Mouse (Mus musculus): Measurements from ENCODE around the gene Ptpn3.
A peak's percentile ranks its signal among the peaks of the same experiment; 100 is the strongest.
"Not testable (repeated sequence)": the region's sequence is repeated elsewhere in the genome, so short reads cannot be mapped to it uniquely, and the experiment has no call there.

Gene Ptpn3

GRCm38 (mm10) chr4:57298181-57298580, 3.5 kb downstream of the Ptpn3 start:
- DNase-seq = no peak

GRCm38 (mm10) chr4:57294971-57295656, 6.5 kb downstream of the Ptpn3 start:
- peak; percentile 90 for DNase-seq

DNA sequence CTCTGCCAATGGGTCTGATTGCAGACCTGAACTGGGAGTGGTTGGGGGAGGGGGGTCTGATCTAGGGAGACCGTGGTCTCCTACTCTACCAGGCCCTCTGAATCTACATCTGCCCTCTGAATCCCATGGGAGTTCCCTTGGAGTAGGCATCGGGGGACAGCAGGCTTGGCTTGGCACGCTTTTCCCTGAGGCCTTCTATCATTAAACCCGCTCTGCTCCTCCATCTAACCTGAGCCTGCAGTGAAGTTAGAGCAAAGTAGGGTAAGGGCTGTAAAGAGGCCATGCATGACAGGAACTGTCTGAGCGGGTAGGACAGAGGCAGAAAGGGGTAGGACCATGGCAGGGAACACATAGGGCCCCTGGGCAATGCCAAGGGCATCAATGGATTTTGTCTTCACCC, 9.0 kb downstream of the Ptpn3 start:
- no peak for DNase-seq

DNA sequence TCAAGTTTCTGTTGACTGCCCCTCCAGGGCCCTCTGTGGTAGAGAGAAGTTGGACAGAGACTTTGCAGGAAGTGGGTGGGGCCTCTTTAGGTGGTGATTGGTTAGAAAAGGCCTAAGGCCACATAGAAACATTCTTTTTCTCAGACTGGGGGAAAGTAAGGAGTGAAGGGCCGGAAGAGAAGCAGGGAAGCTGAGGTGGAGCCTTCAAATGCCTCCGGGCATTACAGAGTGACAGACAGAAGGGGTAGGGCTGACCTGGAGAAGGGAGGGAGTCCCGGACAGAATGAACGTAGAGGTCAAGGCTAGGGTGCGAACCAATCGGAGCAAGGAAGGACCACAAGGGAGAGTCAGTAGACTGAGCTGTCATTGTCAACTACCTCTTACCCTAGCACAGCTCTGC, 11.6 kb downstream of the Ptpn3 start:
- no peak for DNase-seq

DNA sequence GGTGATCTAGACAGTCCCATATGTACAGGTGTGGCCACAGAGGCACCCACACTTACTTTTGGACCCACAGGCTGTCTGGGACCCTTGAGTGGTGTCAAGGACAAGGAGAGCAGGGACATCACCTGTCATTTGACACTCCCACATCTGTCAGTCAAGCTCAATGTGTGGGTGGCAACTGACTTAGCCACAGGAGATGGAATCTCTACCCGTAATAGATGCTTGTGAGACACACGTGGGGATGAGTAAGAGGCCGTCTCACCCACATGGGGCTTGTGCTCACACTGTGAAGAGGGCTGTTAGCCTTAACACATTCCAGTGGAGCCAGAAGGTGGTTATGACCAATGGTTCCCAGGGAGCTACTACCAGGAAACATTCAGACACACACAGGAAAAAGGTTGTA, 13.8 kb downstream of the Ptpn3 start:
- no peak for DNase-seq

DNA sequence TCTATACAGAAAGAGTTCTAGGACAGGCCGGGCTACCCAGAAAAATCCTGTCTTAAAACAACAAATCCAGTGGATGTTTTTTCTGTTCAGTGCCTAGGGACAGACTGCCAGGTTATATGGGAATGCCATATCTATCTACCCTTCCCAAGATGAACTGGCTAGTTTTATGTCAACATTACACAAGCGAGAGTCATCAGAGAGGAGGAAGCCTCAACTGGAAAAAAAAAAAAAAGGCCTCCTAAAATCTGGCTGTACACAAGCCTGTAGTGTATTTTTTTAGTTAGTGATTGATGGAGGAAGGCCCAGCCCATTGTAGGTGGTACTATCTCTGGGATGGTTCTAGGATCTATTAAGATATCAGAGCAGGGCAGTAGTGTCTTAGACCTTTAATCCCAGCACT, 16.4 kb downstream of the Ptpn3 start:
- no peak for DNase-seq

DNA sequence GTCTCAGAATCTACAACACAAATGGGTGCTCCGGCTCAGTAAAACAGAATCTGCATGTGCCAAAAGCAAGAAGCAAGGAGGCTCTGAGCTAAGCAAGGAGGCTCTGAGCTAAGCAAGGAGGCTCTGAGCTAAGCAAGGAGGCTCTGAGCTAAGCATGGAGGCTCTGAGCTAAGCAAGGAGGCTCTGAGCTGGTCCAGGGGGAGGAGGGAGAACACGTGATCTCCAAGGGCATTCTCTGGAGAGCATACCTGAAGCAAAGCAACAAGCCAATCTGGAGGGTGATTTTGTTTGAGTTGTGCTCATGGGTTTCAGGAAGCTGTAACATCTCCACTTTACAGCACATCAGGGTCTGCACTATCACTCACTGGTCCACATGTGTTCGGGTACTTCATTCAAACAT, 18.4 kb downstream of the Ptpn3 start:
- peak; percentile 37 for DNase-seq

- DNase-seq = peak; percentile 11
Measured at GRCm38 (mm10) chr4:57282630-57283029, 19.0 kb downstream of the Ptpn3 start.

GRCm38 (mm10) chr4:57282179-57282578, 19.5 kb downstream of the Ptpn3 start:
- peak; percentile 24 for DNase-seq

- DNase-seq = peak; percentile 56
Measured at GRCm38 (mm10) chr4:57280888-57281287, 20.7 kb downstream of the Ptpn3 start.

DNA sequence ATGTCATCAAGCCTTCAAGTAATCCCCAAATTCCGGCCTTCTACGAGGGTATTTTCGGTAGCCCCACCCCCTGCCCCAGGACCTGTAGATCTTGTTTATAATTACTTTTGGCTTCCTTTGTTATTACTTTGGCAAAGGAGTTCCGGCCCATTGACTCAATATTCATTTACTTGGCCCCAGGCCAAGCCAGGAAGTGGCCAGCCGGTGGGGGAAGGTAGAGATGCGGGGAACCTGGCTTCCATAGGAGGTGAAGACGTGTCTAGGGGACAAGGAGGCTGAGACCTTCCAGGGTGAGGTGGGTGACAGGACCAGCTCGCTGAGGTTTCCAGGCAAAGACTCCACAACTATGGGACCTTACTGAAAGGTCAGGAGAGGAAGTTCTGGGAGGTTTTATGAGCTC, 22.4 kb downstream of the Ptpn3 start:
- DNase-seq = peak; percentile 53

GRCm38 (mm10) chr4:57278812-57279211, 22.8 kb downstream of the Ptpn3 start:
- DNase-seq = no peak

- no peak for DNase-seq
Measured at GRCm38 (mm10) chr4:57277671-57278070, 24.0 kb downstream of the Ptpn3 start.

DNA sequence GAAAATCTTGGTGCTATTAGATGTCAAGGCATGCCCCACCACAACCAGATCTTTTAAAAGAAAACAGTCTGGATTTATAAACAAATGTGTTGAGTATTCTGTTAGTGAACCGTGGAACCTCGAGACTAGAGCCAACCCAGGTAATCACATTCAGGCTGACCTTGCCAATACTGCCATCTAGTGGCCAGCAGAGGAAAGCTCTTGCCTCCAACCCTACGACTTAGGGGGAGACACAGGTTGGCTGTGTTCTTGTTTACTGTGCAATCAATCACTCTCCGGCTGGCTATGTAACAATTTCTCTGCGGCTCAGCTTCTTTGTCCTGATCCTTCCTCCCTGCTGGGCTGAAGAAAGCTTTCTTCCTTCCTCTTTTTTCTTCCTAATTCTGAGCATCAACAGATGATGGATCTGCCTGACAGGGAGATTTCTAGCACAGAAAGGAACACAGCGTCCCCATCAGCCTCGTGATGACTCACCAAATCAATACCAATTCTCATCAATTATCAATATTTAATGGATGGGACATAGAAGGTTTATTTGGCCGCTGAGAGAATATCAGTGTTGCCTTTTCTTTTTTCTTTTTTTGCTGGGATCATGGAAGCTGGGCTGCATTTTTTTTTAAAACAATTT, 26.4 kb downstream of the Ptpn3 start:
- DNase-seq = peak; percentile 76

DNA sequence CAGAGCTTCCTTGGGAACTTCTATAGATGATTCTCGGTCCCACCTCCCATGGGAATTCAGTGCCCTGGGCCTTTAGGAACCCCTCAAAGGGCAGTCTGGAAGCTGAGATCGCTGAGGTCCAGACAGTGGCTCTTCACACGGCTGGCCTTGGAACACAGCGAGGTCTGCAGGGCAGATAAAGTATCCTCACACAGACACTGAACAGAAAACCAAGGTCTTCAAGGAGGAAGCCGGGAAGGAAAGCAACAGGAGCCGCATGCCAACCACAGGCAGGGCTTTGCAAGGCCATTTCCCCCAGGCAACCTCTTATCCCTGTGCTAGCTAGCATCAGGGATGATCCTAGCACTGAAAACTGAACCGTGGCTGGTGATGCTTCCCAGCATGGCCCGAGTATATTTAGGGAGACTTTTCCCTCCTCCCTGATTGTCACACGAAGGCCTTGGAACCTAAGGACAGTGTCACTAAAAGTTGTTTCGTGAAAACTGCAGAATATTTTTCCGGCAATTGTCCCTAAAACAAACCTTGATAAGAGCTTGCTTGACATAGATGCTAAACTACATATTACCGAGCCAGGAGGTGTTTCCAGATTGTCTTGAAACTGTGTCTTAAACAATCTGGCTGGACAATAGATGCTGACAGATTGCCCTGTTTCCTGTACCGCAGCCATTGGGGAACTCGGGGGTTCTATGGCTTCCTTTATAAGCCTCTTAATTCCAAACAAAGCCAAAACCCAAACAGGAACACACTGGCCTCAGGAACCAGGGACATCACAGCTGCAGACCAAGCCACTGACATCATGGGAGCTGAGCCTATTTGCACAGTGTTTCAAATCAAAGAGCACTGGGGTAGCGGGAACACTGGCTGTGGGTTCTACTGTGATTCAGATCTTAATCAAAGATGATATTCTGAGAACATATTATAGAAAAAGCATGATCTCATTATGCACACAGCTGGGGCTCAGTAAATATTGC, 27.8 kb downstream of the Ptpn3 start:
- DNase-seq = no peak

- DNase-seq = no peak
Measured at GRCm38 (mm10) chr4:57270991-57271390, 30.6 kb downstream of the Ptpn3 start.

DNA sequence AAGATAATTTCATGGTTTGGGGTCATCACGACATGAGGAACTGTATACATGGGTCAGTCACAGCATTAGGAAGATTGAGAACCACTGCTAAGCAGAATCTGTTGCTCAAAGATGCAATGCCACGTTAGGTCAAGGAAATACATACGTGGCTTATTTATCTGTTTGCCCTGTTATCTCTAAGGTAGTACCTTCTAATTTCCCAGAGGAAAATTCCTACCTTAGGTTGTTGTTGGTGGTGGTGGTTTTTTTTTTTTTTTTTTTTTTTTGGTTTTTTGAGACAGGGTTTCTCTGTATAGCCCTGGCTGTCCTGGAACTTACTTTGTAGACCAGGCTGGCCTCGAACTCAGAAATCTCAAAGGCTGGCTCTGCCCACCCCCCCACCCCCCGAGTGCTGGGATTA, 31.1 kb downstream of the Ptpn3 start:
- not testable (repeated sequence) for DNase-seq

- DNase-seq = no peak
Measured at GRCm38 (mm10) chr4:57269344-57269743, 32.3 kb downstream of the Ptpn3 start.

DNA sequence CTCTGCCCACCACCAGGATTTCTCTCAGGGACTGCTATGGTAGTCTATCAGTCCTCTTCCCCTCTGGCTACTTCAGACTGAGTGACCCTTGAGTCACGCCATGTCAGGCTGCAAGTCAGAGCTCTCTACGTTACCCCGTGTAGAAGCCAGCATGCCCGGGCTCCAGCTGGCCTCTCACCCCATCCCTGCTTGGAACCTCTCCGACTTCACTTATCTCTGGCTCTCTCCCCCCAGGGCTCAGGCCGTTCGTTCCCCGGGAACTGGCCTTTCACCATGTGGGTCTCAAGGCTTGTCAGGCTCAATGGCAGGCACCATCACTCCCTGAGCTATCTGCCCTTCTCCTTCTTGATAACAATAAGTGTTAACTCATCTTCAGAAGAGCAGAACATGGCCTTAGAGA, 33.3 kb downstream of the Ptpn3 start:
- DNase-seq = no peak

- DNase-seq = no peak
Measured at GRCm38 (mm10) chr4:57266389-57266788, 35.2 kb downstream of the Ptpn3 start.

- DNase-seq = peak; percentile 42
Measured at GRCm38 (mm10) chr4:57263695-57264094, 37.9 kb downstream of the Ptpn3 start.

GRCm38 (mm10) chr4:57263061-57263685, 38.5 kb downstream of the Ptpn3 start:
- DNase-seq = peak; percentile 46

DNA sequence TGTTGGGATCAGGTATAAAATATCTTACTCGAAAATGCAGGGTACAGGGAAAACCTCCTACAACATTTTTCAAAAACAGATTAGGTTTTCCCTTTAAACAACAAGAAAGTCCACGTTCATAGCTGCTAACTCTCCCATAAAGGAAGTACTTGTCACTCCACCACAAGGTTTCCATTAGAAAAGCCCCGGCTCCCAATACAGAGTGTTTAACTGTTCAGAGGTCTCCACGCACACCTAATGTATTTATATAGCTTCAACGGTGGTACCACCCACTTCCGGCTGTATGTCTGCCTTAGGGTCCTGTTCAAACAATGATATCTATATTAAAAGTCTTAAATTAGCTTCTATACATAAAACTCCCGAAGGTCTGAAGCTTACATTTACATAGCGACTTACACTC, 39.2 kb downstream of the Ptpn3 start:
- no peak for DNase-seq
